Mouse (Mus musculus): ENCODE measurements around the gene Gm21188. TPM values are rescaled to one million over a fixed set of nuclear protein-coding genes. Genes with fewer than 3 reads are reported as not detected.

Gene Gm21188
- polyA plus RNA-seq, 1 experiment from 2014 or later, result not detected

Other genes with a start within 250 kb of the Gm21188 start
- gene AF067063, start 222.0 kb downstream of the Gm21188 start, polyA plus RNA-seq (2014; fragmentation: Nextera tagmentation; extraction: Ambion mirVana), result not detected in 2 replicates
- gene D13Ertd608e, start 216.2 kb downstream of the Gm21188 start, polyA plus RNA-seq (2014; fragmentation: Nextera tagmentation; extraction: Ambion mirVana), result not detected in 2 replicates
- not detected in 2 replicates for gene Tcstv1, start 157.4 kb downstream of the Gm21188 start, polyA plus RNA-seq (2014; fragmentation: Nextera tagmentation; extraction: Ambion mirVana)
- gene Gm21761, start 122.9 kb downstream of the Gm21188 start, polyA plus RNA-seq (2014; fragmentation: Nextera tagmentation; extraction: Ambion mirVana), result not detected in 2 replicates
- gene B020031M17Rik, start 101.4 kb downstream of the Gm21188 start, polyA plus RNA-seq (2014; fragmentation: Nextera tagmentation; extraction: Ambion mirVana), result not detected in 2 replicates
- not detected in 2 replicates for gene Gm36079, start 25.2 kb downstream of the Gm21188 start, polyA plus RNA-seq (2014; fragmentation: Nextera tagmentation; extraction: Ambion mirVana)
- gene Gm20767, start 88.1 kb upstream of the Gm21188 start, polyA plus RNA-seq (2014; fragmentation: Nextera tagmentation; extraction: Ambion mirVana), result not detected in 2 replicates
- gene Gm21818, start 120.2 kb upstream of the Gm21188 start, polyA plus RNA-seq (2014; fragmentation: Nextera tagmentation; extraction: Ambion mirVana), result not detected in 2 replicates
- gene Gm21762, start 163.8 kb upstream of the Gm21188 start, polyA plus RNA-seq (2014; fragmentation: Nextera tagmentation; extraction: Ambion mirVana), result not detected in 2 replicates
- not detected in 2 replicates for gene Gm21731, start 186.9 kb upstream of the Gm21188 start, polyA plus RNA-seq (2014; fragmentation: Nextera tagmentation; extraction: Ambion mirVana)
- gene AF067061, start 210.9 kb upstream of the Gm21188 start, polyA plus RNA-seq (2014; fragmentation: Nextera tagmentation; extraction: Ambion mirVana), result not detected in 2 replicates
- not detected in 2 replicates for gene BC147527, start 248.2 kb upstream of the Gm21188 start, polyA plus RNA-seq (2014; fragmentation: Nextera tagmentation; extraction: Ambion mirVana)